Mouse (Mus musculus) hindbrain, postnatal 0 days (tissue): ENCODE data around the gene Sec1. TPM values are rescaled to one million over a fixed set of nuclear protein-coding genes. Genes with fewer than 3 reads are reported as not detected.

Source experiments
- ATAC-seq: fragments of 200-750 bp; cut with Nextera tagmentation; 2 replicates; pipeline ENCODE4 v1.8.0; 2017; ENCODE audit warnings: mild to moderate bottlenecking, moderate TSS enrichment, moderate library complexity
- DNase-seq: peaks from one replicate; pipeline ENCODE4 v3.0.0-alpha.2; 2015; ENCODE audit warnings: low spot score
- H3K27ac ChIP-seq: fragments of 300-500 bp; sonication (generic); 2 replicates; pipeline ENCODE4 v1.5.1; 2014; ENCODE audit warnings: mild to moderate bottlenecking
- H3K27me3 ChIP-seq: fragments of 300-500 bp; sonication (generic); 2 replicates; pipeline ENCODE4 v1.6.1; 2014; ENCODE audit warnings: low read length, mixed read lengths; ENCODE audit not compliant: insufficient read depth
- H3K36me3 ChIP-seq: fragments of 300-500 bp; sonication (generic); 2 replicates; pipeline ENCODE4 v1.6.1; 2014; ENCODE audit warnings: low read length, mixed read lengths; ENCODE audit not compliant: insufficient read depth
- H3K4me1 ChIP-seq: fragments of 300-500 bp; sonication (generic); 2 replicates; pipeline ENCODE4 v1.6.1; 2014; ENCODE audit warnings: antibody characterized with exemption, low read length, mixed read lengths; ENCODE audit not compliant: insufficient read depth
- H3K4me2 ChIP-seq: fragments of 300-500 bp; sonication (generic); 2 replicates; pipeline ENCODE4 v1.6.1; 2014; ENCODE audit warnings: low read depth, mild to moderate bottlenecking, low read length, moderate library complexity, mixed read lengths
- H3K4me3 ChIP-seq: fragments of 300-500 bp; sonication (generic); 2 replicates; pipeline ENCODE4 v1.5.1; 2014; ENCODE audit warnings: low read length
- H3K9ac ChIP-seq: fragments of 300-500 bp; sonication (generic); replicated peaks from 2 replicates; pipeline ENCODE4 v1.6.1; 2014; ENCODE audit warnings: mild to moderate bottlenecking, low read length, moderate library complexity, mixed read lengths
- H3K9me3 ChIP-seq: fragments of 300-500 bp; sonication (generic); 2 replicates; pipeline ENCODE4 v1.6.1; 2016; ENCODE audit warnings: low read length, mixed read lengths
- CTCF ChIP-seq: IDR thresholded peaks from 2 replicates; pipeline ENCODE4 v1.5.1; 2016; ENCODE audit warnings: antibody characterized with exemption, control low read depth, low read depth
- WGBS: fragments of 180-500 bp; shearing (Covaris S2); extraction: QIAGEN DNeasy Blood & Tissue Kit; methylation state at CpG from one replicate; pipeline ENCODE4 v1.1.7; 2014; 5-methylcytosine and 5-hydroxymethylcytosine counted together
- polyA plus RNA-seq: library from polyadenylated mRNA; unstranded; fragments of >200 nt; fragmentation: Nextera tagmentation; extraction: Ambion mirVana; gene quantifications from 2 replicates; pipeline ENCODE4 v1.2.1, GENCODE M21; 2015
- total RNA-seq: library from RNA; depleted of rRNA; stranded (reverse); fragments of >200 nt; gene quantifications from 2 replicates; pipeline ENCODE4 v1.2.3, GENCODE M21; 2014

Gene Sec1
- total and polyA plus RNA-seq, 2 experiments from 2014 or later, result 0.35 to 0.68 TPM

GRCm38 (mm10) chr7:45689800-45690199 is 4.4 kb downstream of the Sec1 start:
- Histone ChIP-seq H3K4me1 (no peaks in the 10 kb centered on the region), H3K4me3 (no peak overlapping the region), H3K4me2 (no peak overlapping the region), H3K27me3 (no peaks in the 10 kb centered on the region), H3K9me3 (no peaks in the 10 kb centered on the region), H3K9ac (no peak overlapping the region), H3K36me3 (no peaks in the 10 kb centered on the region), H3K27ac (no peak overlapping the region)
- no peak for TF ChIP-seq CTCF
- ATAC-seq (no peak), DNase-seq (no peak)
- 73% methylated on average over 11 of the region's 11 CpGs for WGBS

DNA sequence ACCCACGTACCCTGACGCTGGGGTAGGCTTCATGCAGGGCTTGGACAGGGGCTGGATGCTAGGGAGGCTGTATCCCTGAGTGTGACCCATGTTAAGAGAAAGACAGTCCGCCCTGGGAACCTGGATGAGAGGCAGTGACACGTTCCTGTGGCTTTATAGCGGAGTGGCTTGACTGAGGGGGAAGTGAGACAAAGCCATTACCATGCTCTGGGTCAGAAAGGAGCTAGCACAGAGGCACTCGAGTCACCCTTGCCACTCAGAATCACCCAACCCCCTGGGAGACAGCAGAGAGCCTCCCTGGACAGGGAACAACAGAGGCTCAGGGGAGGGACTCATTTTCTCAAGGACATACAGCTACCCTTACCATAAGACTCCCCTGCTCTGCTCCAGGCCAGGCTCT is 5.1 kb downstream of the Sec1 start:
- ATAC-seq (no peak), DNase-seq (no peak)
- 66% methylated on average over 6 of the region's 6 CpGs for WGBS
- Histone ChIP-seq H3K4me2 (no peak overlapping the region), H3K4me1 (no peaks in the 10 kb centered on the region), H3K9ac (no peak overlapping the region), H3K9me3 (no peaks in the 10 kb centered on the region), H3K27ac (no peak overlapping the region), H3K27me3 (no peaks in the 10 kb centered on the region), H3K4me3 (no peak overlapping the region), H3K36me3 (no peaks in the 10 kb centered on the region)
- TF ChIP-seq CTCF, result no peak

- Histone ChIP-seq H3K4me2 (no peak overlapping the region), H3K27me3 (no peaks in the 10 kb centered on the region), H3K27ac (no peak overlapping the region), H3K4me3 (no peak overlapping the region), H3K9me3 (no peaks in the 10 kb centered on the region), H3K9ac (no peak overlapping the region), H3K4me1 (no peaks in the 10 kb centered on the region), H3K36me3 (no peaks in the 10 kb centered on the region)
- DNase-seq, result no peak
- ATAC-seq, result no peak
- WGBS, result 74% methylated on average over 3 of the region's 3 CpGs
- no peak for TF ChIP-seq CTCF
Observed at GRCm38 (mm10) chr7:45686841-45687240, 7.4 kb downstream of the Sec1 start.

DNA sequence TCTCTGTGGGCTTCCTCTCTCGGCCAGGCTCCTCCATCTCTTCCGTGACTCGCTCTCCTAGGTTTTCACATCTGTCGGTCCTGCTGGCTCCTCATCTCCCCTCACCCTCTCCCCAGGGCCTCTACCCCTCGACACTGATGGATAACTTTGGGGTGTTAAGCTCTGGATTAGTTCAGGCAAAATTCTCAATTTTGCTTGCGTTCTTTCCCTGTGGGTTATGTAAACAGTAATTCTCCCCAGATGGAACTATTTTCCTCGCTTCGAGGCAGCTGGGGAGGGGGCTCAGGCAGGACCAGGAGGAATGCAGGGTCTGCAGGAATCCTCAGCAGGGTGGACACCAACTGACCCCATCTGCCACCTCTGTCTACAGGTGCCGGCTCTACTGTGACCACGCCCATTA is 8.4 kb downstream of the Sec1 start:
- TF ChIP-seq CTCF, result no peak
- Histone ChIP-seq H3K9ac (no peak overlapping the region), H3K4me2 (no peak overlapping the region), H3K27me3 (no peaks in the 10 kb centered on the region), H3K27ac (no peak overlapping the region), H3K4me3 (no peak overlapping the region), H3K36me3 (no peaks in the 10 kb centered on the region), H3K4me1 (no peaks in the 10 kb centered on the region), H3K9me3 (no peaks in the 10 kb centered on the region)
- ATAC-seq (no peak), DNase-seq (no peak)
- WGBS, result 57% methylated on average over 10 of the region's 10 CpGs

DNA sequence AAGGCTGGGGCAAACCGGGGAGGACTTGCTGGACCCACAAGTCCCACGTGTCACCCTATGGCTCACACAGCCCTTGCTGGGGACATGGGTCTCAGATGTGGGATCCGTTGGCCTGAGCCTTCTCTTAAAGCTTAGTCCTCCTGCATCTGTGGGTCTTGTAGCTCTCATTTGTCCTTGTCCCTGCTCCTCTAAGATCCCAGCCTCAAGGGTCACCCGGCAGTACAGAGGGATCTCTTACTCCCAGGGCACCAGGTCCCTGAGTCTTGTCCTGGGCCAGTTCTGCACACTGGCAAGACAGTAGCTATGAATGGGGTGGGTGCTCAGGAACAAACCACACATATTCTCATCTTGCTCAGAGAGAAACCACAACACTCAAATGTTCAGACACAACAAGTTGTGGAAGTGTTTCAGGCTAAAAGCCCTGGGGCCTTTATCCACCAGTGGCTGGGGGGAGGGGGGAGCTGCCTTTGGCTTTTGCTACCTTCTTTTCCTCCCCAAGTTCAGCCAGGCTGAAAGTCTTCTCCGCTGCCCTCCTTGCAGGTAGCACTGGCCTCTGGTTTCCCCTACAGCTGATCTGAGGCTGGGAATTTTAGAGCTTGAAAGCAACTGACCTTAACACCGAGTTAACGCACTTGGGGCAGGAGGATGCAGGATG is 10.7 kb downstream of the Sec1 start, which contains the start of gene Ntn5:
TSS of gene Ntn5 (plus strand) at position 627 of the 655 bp plus-strand sequence.
- ATAC-seq (no peak), DNase-seq (no peak)
- H3K36me3 ChIP-seq, result no peaks in the 10 kb centered on the region
- no peak within 1 kb of the TSS for H3K4me2 ChIP-seq
- no peaks in the 10 kb centered on the region for H3K4me1 ChIP-seq
- no peak for TF ChIP-seq CTCF
- H3K9me3 ChIP-seq, result no peaks in the 10 kb centered on the region
- WGBS, result 77% methylated on average over 7 of the region's 7 CpGs
- no peak within 1 kb of the TSS for H3K4me3 ChIP-seq
- no peaks in the 10 kb centered on the region for H3K27me3 ChIP-seq
- no peak within 1 kb of the TSS for H3K9ac ChIP-seq
- 0 out of 2 replicates have a peak within 1 kb of the TSS, but pooled peaks have one; percentile 67 for H3K27ac ChIP-seq

- Histone ChIP-seq H3K9ac (0 out of 2 replicates have a peak overlapping the region, but pooled peaks have one; percentile 3), H3K27ac (peak overlapping the region; percentile 67), H3K27me3 (no peaks in the 10 kb centered on the region), H3K4me1 (no peaks in the 10 kb centered on the region), H3K9me3 (no peaks in the 10 kb centered on the region), H3K4me2 (0 out of 2 replicates have a peak overlapping the region, but pooled peaks have one; percentile 6), H3K4me3 (no peak overlapping the region), H3K36me3 (no peaks in the 10 kb centered on the region)
- ATAC-seq (peak; percentile 79), DNase-seq (peak; percentile 95)
- peak; percentile 99 for TF ChIP-seq CTCF
- WGBS, result 29% methylated on average over 14 of the region's 14 CpGs
Observed at GRCm38 (mm10) chr7:45682144-45683126, 11.8 kb downstream of the Sec1 start.
